Mouse (Mus musculus) hindbrain, embryonic 11.5 days (tissue): ENCODE measurements around the gene Anxa3. TPM values are rescaled to one million over a fixed set of nuclear protein-coding genes. Genes with fewer than 3 reads are reported as not detected.

ENCODE experiments used
- ATAC-seq: fragments of 200-750 bp; cut with Nextera tagmentation; 2 replicates; pipeline ENCODE4 v1.8.0; 2017; ENCODE audit warnings: mild to moderate bottlenecking, moderate TSS enrichment, moderate library complexity; ENCODE audit not compliant: low FRiP score
- DNase-seq: peaks from one replicate; pipeline ENCODE4 v3.0.0-alpha.2; 2015; ENCODE audit warnings: low spot score
- H3K27ac ChIP-seq: fragments of 300-500 bp; sonication (generic); 2 replicates; pipeline ENCODE4 v1.5.1; 2014; ENCODE audit warnings: mild to moderate bottlenecking, low read depth, low read length
- H3K27me3 ChIP-seq: fragments of 300-500 bp; sonication (generic); 2 replicates; pipeline ENCODE4 v1.6.1; 2014; ENCODE audit warnings: mild to moderate bottlenecking, low read length, moderate library complexity, mixed read lengths; ENCODE audit not compliant: control insufficient read depth, insufficient read depth
- H3K36me3 ChIP-seq: fragments of 300-500 bp; sonication (generic); 2 replicates; pipeline ENCODE4 v1.6.1; 2014; ENCODE audit warnings: mild to moderate bottlenecking, low read length, moderate library complexity, mixed read lengths; ENCODE audit not compliant: control insufficient read depth, insufficient read depth
- H3K4me1 ChIP-seq: fragments of 300-500 bp; sonication (generic); replicated peaks from 2 replicates; pipeline ENCODE4 v1.6.1; 2014; ENCODE audit warnings: low read length, mixed read lengths; ENCODE audit not compliant: control insufficient read depth, insufficient read depth
- H3K4me2 ChIP-seq: fragments of 300-500 bp; sonication (generic); replicated peaks from 2 replicates; pipeline ENCODE4 v1.6.1; 2014; ENCODE audit warnings: mild to moderate bottlenecking, low read depth, low read length
- H3K4me3 ChIP-seq: fragments of 300-500 bp; sonication (generic); 2 replicates; pipeline ENCODE4 v1.5.1; 2014; ENCODE audit warnings: low read depth, low read length
- H3K9ac ChIP-seq: fragments of 300-500 bp; sonication (generic); 2 replicates; pipeline ENCODE4 v1.6.1; 2014; ENCODE audit warnings: low read depth, low read length
- H3K9me3 ChIP-seq: fragments of 300-500 bp; sonication (generic); 2 replicates; pipeline ENCODE4 v1.6.1; 2016; ENCODE audit warnings: low read length; ENCODE audit not compliant: control insufficient read depth
- WGBS: fragments of 180-500 bp; shearing (Covaris S2); extraction: QIAGEN DNeasy Blood & Tissue Kit; methylation state at CpG from one replicate; pipeline ENCODE4 v1.1.7; 2014; 5-methylcytosine and 5-hydroxymethylcytosine counted together
- polyA plus RNA-seq: library from polyadenylated mRNA; unstranded; fragments of >200 nt; fragmentation: Nextera tagmentation; extraction: Ambion mirVana; gene quantifications from 2 replicates; pipeline ENCODE4 v1.2.1, GENCODE M21; 2014

Gene Anxa3
- polyA plus RNA-seq, 1 experiment from 2014 or later: 60.0 TPM

GRCm38 (mm10) chr5:96810620-96811019, 17.5 kb downstream of the Anxa3 start:
- H3K27ac ChIP-seq: no peak overlapping the region
- ATAC-seq (no peak), DNase-seq (no peak)
- no peaks in the 10 kb centered on the region for H3K4me1 ChIP-seq
- WGBS: 77% methylated on average over 4 of the region's 4 CpGs
- no peak overlapping the region for H3K4me2 ChIP-seq
- H3K4me3 ChIP-seq: no peak overlapping the region
- H3K9me3 ChIP-seq: no peaks in the 10 kb centered on the region
- H3K27me3 ChIP-seq: no peaks in the 10 kb centered on the region
- H3K9ac ChIP-seq: no peak overlapping the region
- H3K36me3 ChIP-seq: no peaks in the 10 kb centered on the region

GRCm38 (mm10) chr5:96824769-96825327, 31.7 kb downstream of the Anxa3 start:
- Histone ChIP-seq H3K4me2 (no peak overlapping the region), H3K27me3 (no peaks in the 10 kb centered on the region), H3K4me3 (no peak overlapping the region), H3K9ac (no peak overlapping the region), H3K27ac (no peak overlapping the region), H3K9me3 (no peaks in the 10 kb centered on the region), H3K36me3 (no peaks in the 10 kb centered on the region), H3K4me1 (no peaks in the 10 kb centered on the region)
- no peak for ATAC-seq
- 93% methylated on average over 13 of the region's 13 CpGs for WGBS
- DNase-seq: no peak

GRCm38 (mm10) chr5:96827176-96827575, 34.0 kb downstream of the Anxa3 start:
- Histone ChIP-seq H3K9me3 (no peaks in the 10 kb centered on the region), H3K36me3 (no peaks in the 10 kb centered on the region), H3K9ac (no peak overlapping the region), H3K4me3 (no peak overlapping the region), H3K4me1 (no peaks in the 10 kb centered on the region), H3K27ac (no peak overlapping the region), H3K4me2 (no peak overlapping the region), H3K27me3 (no peaks in the 10 kb centered on the region)
- WGBS: 69% methylated on average over 1 of the region's 1 CpGs
- DNase-seq (no peak), ATAC-seq (no peak)

GRCm38 (mm10) chr5:96834338-96834737, 41.2 kb downstream of the Anxa3 start:
- Histone ChIP-seq H3K4me2 (no peak overlapping the region), H3K27ac (no peak overlapping the region), H3K9me3 (no peaks in the 10 kb centered on the region), H3K36me3 (no peaks in the 10 kb centered on the region), H3K4me3 (no peak overlapping the region), H3K27me3 (no peaks in the 10 kb centered on the region), H3K4me1 (no peaks in the 10 kb centered on the region), H3K9ac (no peak overlapping the region)
- no peak for ATAC-seq
- DNase-seq: no peak
- WGBS: 87% methylated on average over 5 of the region's 5 CpGs

- H3K4me3 ChIP-seq: no peak overlapping the region
- no peaks in the 10 kb centered on the region for H3K27me3 ChIP-seq
- no peak for DNase-seq
- H3K27ac ChIP-seq: no peak overlapping the region
- no peaks in the 10 kb centered on the region for H3K9me3 ChIP-seq
- no peak overlapping the region for H3K4me2 ChIP-seq
- H3K9ac ChIP-seq: no peak overlapping the region
- no peak for ATAC-seq
- H3K4me1 ChIP-seq: no peaks in the 10 kb centered on the region
- H3K36me3 ChIP-seq: no peaks in the 10 kb centered on the region
Measured at GRCm38 (mm10) chr5:96847986-96848385, 54.8 kb downstream of the Anxa3 start.

GRCm38 (mm10) chr5:96848386-96848785, 55.2 kb downstream of the Anxa3 start:
- whole genome bisulfite sequencing: 78% methylated on average over 3 of the region's 3 CpGs
- no peak overlapping the region for H3K4me2 ChIP-seq
- no peak overlapping the region for H3K4me3 ChIP-seq
- DNase-seq: no peak
- no peaks in the 10 kb centered on the region for H3K36me3 ChIP-seq
- H3K9me3 ChIP-seq: no peaks in the 10 kb centered on the region
- ATAC-seq: no peak
- no peaks in the 10 kb centered on the region for H3K4me1 ChIP-seq
- H3K27ac ChIP-seq: no peak overlapping the region
- H3K9ac ChIP-seq: no peak overlapping the region
- no peaks in the 10 kb centered on the region for H3K27me3 ChIP-seq

GRCm38 (mm10) chr5:96849232-96849631, 56.1 kb downstream of the Anxa3 start:
- no peaks in the 10 kb centered on the region for H3K27me3 ChIP-seq
- whole genome bisulfite sequencing: 74% methylated on average over 3 of the region's 3 CpGs
- ATAC-seq: no peak
- no peaks in the 10 kb centered on the region for H3K4me1 ChIP-seq
- H3K4me2 ChIP-seq: no peak overlapping the region
- H3K36me3 ChIP-seq: no peaks in the 10 kb centered on the region
- H3K9me3 ChIP-seq: no peaks in the 10 kb centered on the region
- H3K9ac ChIP-seq: no peak overlapping the region
- DNase-seq: no peak
- no peak overlapping the region for H3K4me3 ChIP-seq
- H3K27ac ChIP-seq: no peak overlapping the region

GRCm38 (mm10) chr5:96853451-96853850, 60.3 kb downstream of the Anxa3 start:
- H3K27ac ChIP-seq: no peak overlapping the region
- ATAC-seq: no peak

GRCm38 (mm10) chr5:96854350-96854749, 61.2 kb downstream of the Anxa3 start:
- H3K4me3 ChIP-seq: no peak overlapping the region
- DNase-seq: no peak
- no peaks in the 10 kb centered on the region for H3K27me3 ChIP-seq
- no peak overlapping the region for H3K27ac ChIP-seq
- H3K9ac ChIP-seq: no peak overlapping the region
- H3K4me2 ChIP-seq: no peak overlapping the region
- ATAC-seq: no peak
- 87% methylated on average over 3 of the region's 3 CpGs for WGBS
- H3K4me1 ChIP-seq: no peaks in the 10 kb centered on the region
- no peaks in the 10 kb centered on the region for H3K36me3 ChIP-seq
- no peaks in the 10 kb centered on the region for H3K9me3 ChIP-seq

More at GRCm38 (mm10) chr5:96853451-96853850, 60.3 kb downstream of the Anxa3 start:
- Histone ChIP-seq H3K4me2 (no peak overlapping the region), H3K9ac (no peak overlapping the region), H3K36me3 (no peaks in the 10 kb centered on the region), H3K9me3 (no peaks in the 10 kb centered on the region), H3K4me3 (no peak overlapping the region), H3K4me1 (no peaks in the 10 kb centered on the region), H3K27me3 (no peaks in the 10 kb centered on the region)
- no peak for DNase-seq
- 85% methylated on average over 3 of the region's 3 CpGs for WGBS
